Mouse (Mus musculus) myocyte (in vitro differentiated cells): Measurements from ENCODE around the gene Btrc.

Experiments used
- CEBPB ChIP-seq: IDR thresholded peaks from 2 replicates; pipeline ENCODE4 v1.6.1; 2011; ENCODE audit warnings: mild to moderate bottlenecking, moderate library complexity; ENCODE audit not compliant: poor library complexity, insufficient read depth, severe bottlenecking
- E2F4 ChIP-seq: IDR thresholded peaks from one replicate; pipeline ENCODE4 v1.6.1; 2011; ENCODE audit warnings: mild to moderate bottlenecking, control low read depth, moderate library complexity; ENCODE audit not compliant: insufficient read depth
- MAX ChIP-seq: IDR thresholded peaks from one replicate; pipeline ENCODE4 v1.6.1; 2011; ENCODE audit warnings: low read depth, mild to moderate bottlenecking, control low read depth
- MYOD1 ChIP-seq, 3 experiments: IDR thresholded peaks; one replicate each; pipeline ENCODE4 v1.6.1; 2011; ENCODE audit warnings: control low read depth in 2 of 3, low read depth in 2 of 3, mild to moderate bottlenecking in 2 of 3, moderate library complexity in 1 of 3; ENCODE audit not compliant: insufficient read length in 2 of 3, control insufficient read depth in 1 of 3
- POLR2A ChIP-seq: IDR thresholded peaks from one replicate; pipeline ENCODE4 v1.6.1; 2011; ENCODE audit warnings: low read depth, mild to moderate bottlenecking, control low read depth, moderate library complexity; ENCODE audit not compliant: insufficient read length
- TCF12 ChIP-seq: IDR thresholded peaks from one replicate; pipeline ENCODE4 v1.6.1; 2011; ENCODE audit warnings: mild to moderate bottlenecking, control low read depth; ENCODE audit not compliant: poor library complexity, insufficient read depth, severe bottlenecking
- TCF3 ChIP-seq: IDR thresholded peaks from one replicate; pipeline ENCODE4 v1.6.1; 2011; ENCODE audit warnings: low read depth, control low read depth; ENCODE audit not compliant: insufficient read length
- USF1 ChIP-seq: IDR thresholded peaks from one replicate; pipeline ENCODE4 v1.6.1; 2011; ENCODE audit warnings: low read depth, mild to moderate bottlenecking, control low read depth, moderate library complexity

DNA sequence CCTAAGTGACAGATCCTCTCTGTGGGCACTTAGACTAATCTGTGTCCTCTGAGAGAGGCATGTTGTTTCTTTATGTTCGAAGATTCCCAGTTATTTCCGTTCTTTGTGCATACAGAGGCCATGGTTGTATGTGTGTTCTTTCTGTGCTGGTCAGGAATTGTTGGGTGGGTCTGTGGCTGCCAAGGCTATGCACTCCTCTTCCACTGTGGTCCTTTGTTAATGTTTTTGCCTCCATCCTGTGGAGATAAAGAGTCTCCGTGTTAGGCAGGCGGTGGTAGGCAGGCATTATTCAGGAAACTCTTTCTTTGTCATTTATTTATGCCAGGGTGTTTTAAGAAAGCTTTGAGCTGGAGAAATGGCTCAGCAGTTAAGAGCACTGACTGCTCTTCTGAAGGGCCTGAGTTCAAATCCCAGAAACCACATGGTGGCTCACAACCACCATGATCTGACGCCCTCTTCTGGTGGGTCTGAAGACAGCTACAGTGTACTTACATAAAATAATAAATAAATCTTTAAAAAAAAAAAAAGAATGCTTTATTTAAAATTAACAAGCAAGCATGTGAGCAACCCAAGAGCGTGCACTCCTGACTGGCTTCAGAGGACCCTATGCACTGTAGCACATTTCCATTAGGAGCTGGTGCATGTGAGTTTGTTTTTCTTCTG, 67.6 kb downstream of the Btrc start:
- TF ChIP-seq POLR2A (no peak), MAX (no peak), TCF12 (no peak), E2F4 (no peak), CEBPB (no peak), USF1 (no peak), MYOD1 (IDR thresholded peaks at IDR 0.05; ENCODE audit: control insufficient read depth in 1 of 3, insufficient read length in 2 of 3, low read depth in 2 of 3) (no peak), TCF3 (no peak)
